Mouse (Mus musculus) liver, embryonic 13.5 days (tissue): ENCODE results near the gene Trib3. TPM values are rescaled to one million over a fixed set of nuclear protein-coding genes. Genes with fewer than 3 reads are reported as not detected.
A peak's percentile ranks its signal among the peaks of the same experiment; 100 is the strongest.

Experiments
- ATAC-seq: fragments of 200-750 bp; cut with Nextera tagmentation; 2 replicates; pipeline ENCODE4 v1.8.0; 2017; ENCODE audit warnings: low read depth, mild to moderate bottlenecking, moderate number of reproducible peaks, moderate library complexity
- DNase-seq: peaks from one replicate; pipeline ENCODE4 v3.0.0; 2022
- H3K27ac ChIP-seq: fragments of 300-500 bp; sonication (generic); 2 replicates; pipeline ENCODE4 v1.5.1; 2015; ENCODE audit warnings: moderate library complexity, mild to moderate bottlenecking, inconsistent platforms
- H3K27me3 ChIP-seq: fragments of 300-500 bp; sonication (generic); 2 replicates; pipeline ENCODE4 v1.6.1; 2015; ENCODE audit warnings: mild to moderate bottlenecking, inconsistent platforms
- H3K36me3 ChIP-seq: fragments of 300-500 bp; sonication (generic); 2 replicates; pipeline ENCODE4 v1.6.1; 2015; ENCODE audit warnings: mild to moderate bottlenecking, inconsistent platforms
- H3K4me1 ChIP-seq: fragments of 300-500 bp; sonication (generic); replicated peaks from 2 replicates; pipeline ENCODE4 v1.6.1; 2015; ENCODE audit warnings: inconsistent platforms
- H3K4me2 ChIP-seq: fragments of 300-500 bp; sonication (generic); 2 replicates; pipeline ENCODE4 v1.6.1; 2015; ENCODE audit warnings: inconsistent platforms, mild to moderate bottlenecking, moderate library complexity
- H3K4me3 ChIP-seq: fragments of 300-500 bp; sonication (generic); replicated peaks from 2 replicates; pipeline ENCODE4 v1.5.1; 2015; ENCODE audit warnings: mild to moderate bottlenecking, inconsistent platforms
- H3K9ac ChIP-seq: fragments of 300-500 bp; sonication (generic); 2 replicates; pipeline ENCODE4 v1.6.1; 2015; ENCODE audit warnings: mild to moderate bottlenecking, inconsistent platforms
- H3K9me3 ChIP-seq: fragments of 300-500 bp; sonication (generic); replicated peaks from 2 replicates; pipeline ENCODE4 v1.6.1; 2016; ENCODE audit warnings: inconsistent platforms
- WGBS: fragments of 180-500 bp; shearing (Covaris S2); methylation state at CpG from one replicate; pipeline ENCODE4 v1.1.7; 2015; ENCODE audit not compliant: insufficient replicate concordance; 5-methylcytosine and 5-hydroxymethylcytosine counted together
- polyA plus RNA-seq: library from polyadenylated mRNA; unstranded; fragments of >200 nt; fragmentation: Nextera tagmentation; extraction: Ambion mirVana; gene quantifications from 2 replicates; pipeline ENCODE4 v1.2.1, GENCODE M21; 2015

Gene Trib3
- polyA plus RNA-seq = 2.7 and 3.3 TPM in 2 replicates

DNA sequence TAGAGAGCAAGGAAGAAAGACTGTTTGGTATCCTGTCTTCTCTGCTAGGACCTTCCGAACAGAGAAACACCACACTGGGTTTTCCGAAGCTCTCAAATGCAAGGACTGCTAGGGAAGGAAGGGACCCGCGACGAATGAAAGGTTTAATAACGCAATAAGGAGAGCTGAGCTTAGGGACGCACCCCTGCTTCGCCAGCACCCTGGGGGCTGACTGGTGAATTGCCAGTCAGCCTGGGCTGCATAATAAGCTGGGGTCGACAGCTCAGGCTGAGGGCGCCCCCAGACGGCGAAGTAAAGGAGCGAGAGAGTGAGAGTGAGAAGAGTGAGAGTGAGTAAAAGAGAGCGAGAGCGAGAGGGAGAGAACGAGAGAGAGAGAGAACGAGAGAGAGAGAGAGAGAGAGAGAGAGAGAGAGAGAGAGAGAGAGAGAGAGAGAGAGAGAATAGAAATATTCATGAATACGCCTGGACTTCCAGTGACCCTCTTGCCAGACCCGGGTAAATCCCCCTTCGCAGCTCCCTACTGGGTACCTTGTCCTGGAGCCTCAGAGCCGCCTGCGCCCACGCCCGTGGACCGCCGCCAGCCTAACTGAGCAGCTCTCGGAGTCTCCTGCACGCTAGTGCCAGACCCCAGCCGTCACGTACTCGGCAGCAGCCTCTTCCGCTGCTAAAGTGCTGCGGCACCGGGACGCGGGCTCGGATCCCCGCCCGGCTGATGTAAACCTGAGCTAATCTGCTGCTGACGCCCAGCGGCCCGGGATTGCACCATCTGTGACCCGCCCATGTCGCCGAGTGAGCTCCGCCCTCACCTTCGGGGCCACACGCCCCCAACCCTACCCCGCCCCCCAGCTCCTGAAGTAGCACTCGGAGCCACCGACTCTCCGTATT is at the start of gene Trib3:
Trib3 (minus strand) TSS at position 704 of the 885 bp plus-strand sequence.
- ATAC-seq = peak; percentile 80
- Histone ChIP-seq H3K4me2 (peak within 1 kb of the TSS; percentile 86), H3K9ac (peak within 1 kb of the TSS; percentile 75), H3K27me3 (0 out of 2 replicates have a peak, but pooled peaks cover 7% of the 10 kb centered on the region), H3K27ac (peak within 1 kb of the TSS; percentile 45; the same call in 1 of the 2 replicates), H3K4me3 (peak within 1 kb of the TSS; percentile 67), H3K4me1 (peaks cover 59% of the 10 kb centered on the region), H3K9me3 (no peaks in the 10 kb centered on the region), H3K36me3 (no peaks in the 10 kb centered on the region)
- WGBS = under 1% methylated on average over 52 of the region's 52 CpGs
- peak; percentile 82 for DNase-seq

GRCm38 (mm10) chr2:152393225-152394017 is 49.6 kb upstream of the Trib3 start:
- Histone ChIP-seq H3K27me3 (no peaks in the 10 kb centered on the region), H3K27ac (peak overlapping the region; percentile 39; the same call in 1 of the 2 replicates), H3K4me2 (no peak overlapping the region), H3K36me3 (no peaks in the 10 kb centered on the region), H3K9ac (0 out of 2 replicates have a peak overlapping the region, but pooled peaks have one; percentile 9), H3K4me1 (peaks cover 48% of the 10 kb centered on the region), H3K9me3 (no peaks in the 10 kb centered on the region), H3K4me3 (no peak overlapping the region)
- ATAC-seq (no peak), DNase-seq (no peak)
- 62% methylated on average over 9 of the region's 9 CpGs for WGBS

GRCm38 (mm10) chr2:152392786-152393185 is 49.0 kb upstream of the Trib3 start:
- no peak for ATAC-seq
- 15% methylated on average over 3 of the region's 3 CpGs for WGBS
- DNase-seq = no peak

DNA sequence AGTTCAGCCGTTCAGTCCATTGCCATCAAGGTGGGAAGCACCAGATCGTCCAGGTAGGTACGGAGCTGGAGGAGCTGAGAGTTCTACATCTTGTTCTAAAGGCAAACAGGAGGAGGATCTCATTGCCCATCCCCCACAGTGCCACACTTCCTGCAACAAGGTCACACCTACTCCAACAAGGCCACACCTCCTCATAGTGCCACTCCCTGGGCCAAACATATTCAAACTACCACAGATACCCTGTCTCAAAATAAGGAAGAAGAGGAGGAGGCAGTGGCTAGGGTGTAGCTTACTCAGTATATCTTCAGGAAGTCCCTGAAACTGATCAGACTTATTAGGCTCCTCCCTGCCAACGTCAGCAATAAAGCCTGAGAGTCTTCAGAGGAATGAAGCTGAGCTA is 40.4 kb upstream of the Trib3 start:
- Histone ChIP-seq H3K4me2 (no peak overlapping the region), H3K4me3 (no peak overlapping the region), H3K36me3 (no peaks in the 10 kb centered on the region), H3K27me3 (no peaks in the 10 kb centered on the region), H3K9me3 (no peaks in the 10 kb centered on the region), H3K4me1 (peaks cover 4% of the 10 kb centered on the region; the same call in 1 of the 2 replicates), H3K9ac (no peak overlapping the region), H3K27ac (no peak overlapping the region)
- ATAC-seq = no peak
- WGBS = 64% methylated on average over 4 of the region's 4 CpGs
- DNase-seq = no peak

More at GRCm38 (mm10) chr2:152392786-152393185, 49.0 kb upstream of the Trib3 start:
- Histone ChIP-seq H3K9ac (no peak overlapping the region), H3K4me3 (no peak overlapping the region), H3K27ac (no peak overlapping the region), H3K36me3 (no peaks in the 10 kb centered on the region), H3K9me3 (no peaks in the 10 kb centered on the region), H3K4me1 (peaks cover 44% of the 10 kb centered on the region), H3K27me3 (no peaks in the 10 kb centered on the region), H3K4me2 (no peak overlapping the region)

- no peak within 1 kb of the TSS for H3K9ac ChIP-seq
- peaks cover 6% of the 10 kb centered on the region; the same call in 1 of the 2 replicates for H3K4me1 ChIP-seq
- WGBS = 8% methylated on average over 16 of the region's 16 CpGs
- ATAC-seq (no peak), DNase-seq (no peak)
- H3K27me3 ChIP-seq = peaks cover 63% of the 10 kb centered on the region
- no peak within 1 kb of the TSS for H3K27ac ChIP-seq
- H3K9me3 ChIP-seq = no peaks in the 10 kb centered on the region
- H3K4me2 ChIP-seq = no peak within 1 kb of the TSS
- H3K4me3 ChIP-seq = no peak within 1 kb of the TSS
- no peaks in the 10 kb centered on the region for H3K36me3 ChIP-seq
Measured at GRCm38 (mm10) chr2:152376345-152376741, 32.5 kb upstream of the Trib3 start, which contains the start of gene Nrsn2. TSS of gene Nrsn2 (minus strand) at chr2:152376638.

DNA sequence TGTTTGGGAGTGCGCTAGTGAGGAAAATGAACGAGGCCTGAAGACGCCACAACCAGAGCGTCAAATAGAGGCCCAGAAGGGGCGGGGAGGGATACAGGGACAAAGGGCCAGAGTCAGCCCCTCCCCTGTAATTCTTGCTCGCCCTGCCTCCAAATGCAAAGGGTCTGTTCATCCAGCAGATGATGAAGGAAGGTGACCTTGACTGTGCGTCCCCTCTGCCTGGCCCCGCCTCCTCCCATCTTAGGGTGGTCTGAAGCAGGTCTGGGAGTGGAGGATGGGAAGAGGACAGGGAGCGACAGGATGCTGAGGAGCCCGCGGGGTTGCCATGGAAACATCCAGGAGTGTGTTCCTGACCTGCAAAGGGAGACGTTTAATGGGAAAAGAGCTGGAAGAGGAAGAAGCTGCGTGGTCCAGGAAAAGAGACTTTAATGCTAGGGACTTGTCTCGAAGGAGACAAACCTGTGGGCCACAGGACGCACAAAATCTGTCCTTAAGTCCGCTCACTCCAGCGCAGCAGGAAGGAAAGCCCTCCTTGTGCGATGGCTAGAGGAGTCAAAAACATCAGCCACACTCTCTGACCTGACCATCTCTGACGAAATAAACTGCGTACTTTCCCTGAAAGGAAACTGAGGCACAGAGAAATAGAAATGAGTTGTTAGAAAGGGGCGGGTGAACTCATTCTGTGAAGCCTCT is 32.0 kb upstream of the Trib3 start:
- no peaks in the 10 kb centered on the region for H3K9me3 ChIP-seq
- H3K27me3 ChIP-seq = peaks cover 63% of the 10 kb centered on the region
- peaks cover 6% of the 10 kb centered on the region; the same call in 1 of the 2 replicates for H3K4me1 ChIP-seq
- no peaks in the 10 kb centered on the region for H3K36me3 ChIP-seq
- ATAC-seq (no peak), DNase-seq (no peak)
- no peak overlapping the region for H3K27ac ChIP-seq
- no peak overlapping the region for H3K4me2 ChIP-seq
- H3K9ac ChIP-seq = no peak overlapping the region
- H3K4me3 ChIP-seq = no peak overlapping the region
- WGBS = 9% methylated on average over 21 of the region's 21 CpGs

GRCm38 (mm10) chr2:152373547-152373946 is 29.7 kb upstream of the Trib3 start:
- no peaks in the 10 kb centered on the region for H3K36me3 ChIP-seq
- H3K9me3 ChIP-seq = no peaks in the 10 kb centered on the region
- peaks cover 6% of the 10 kb centered on the region; the same call in 1 of the 2 replicates for H3K4me1 ChIP-seq
- no peak overlapping the region for H3K4me3 ChIP-seq
- H3K9ac ChIP-seq = no peak overlapping the region
- ATAC-seq (0 out of 2 replicates have a peak, but pooled peaks have one; percentile 23), DNase-seq (no peak)
- H3K27me3 ChIP-seq = peaks cover 73% of the 10 kb centered on the region
- no peak overlapping the region for H3K4me2 ChIP-seq
- WGBS = 48% methylated on average over 9 of the region's 9 CpGs
- no peak overlapping the region for H3K27ac ChIP-seq

GRCm38 (mm10) chr2:152372661-152373060 is 28.8 kb upstream of the Trib3 start:
- Histone ChIP-seq H3K4me3 (no peak overlapping the region), H3K9ac (no peak overlapping the region), H3K36me3 (no peaks in the 10 kb centered on the region), H3K4me1 (peaks cover 6% of the 10 kb centered on the region; the same call in 1 of the 2 replicates), H3K4me2 (no peak overlapping the region), H3K27ac (no peak overlapping the region), H3K9me3 (no peaks in the 10 kb centered on the region), H3K27me3 (peaks cover 64% of the 10 kb centered on the region)
- 44% methylated on average over 4 of the region's 4 CpGs for WGBS
- ATAC-seq (no peak), DNase-seq (no peak)

- Histone ChIP-seq H3K27ac (no peak overlapping the region), H3K36me3 (no peaks in the 10 kb centered on the region), H3K27me3 (peaks cover 59% of the 10 kb centered on the region), H3K9me3 (no peaks in the 10 kb centered on the region), H3K4me1 (peaks cover 6% of the 10 kb centered on the region; the same call in 1 of the 2 replicates), H3K4me2 (no peak overlapping the region), H3K9ac (no peak overlapping the region), H3K4me3 (no peak overlapping the region)
- DNase-seq = no peak
- no peak for ATAC-seq
- 69% methylated on average over 7 of the region's 7 CpGs for WGBS
Measured at GRCm38 (mm10) chr2:152372104-152372503, 28.3 kb upstream of the Trib3 start.

DNA sequence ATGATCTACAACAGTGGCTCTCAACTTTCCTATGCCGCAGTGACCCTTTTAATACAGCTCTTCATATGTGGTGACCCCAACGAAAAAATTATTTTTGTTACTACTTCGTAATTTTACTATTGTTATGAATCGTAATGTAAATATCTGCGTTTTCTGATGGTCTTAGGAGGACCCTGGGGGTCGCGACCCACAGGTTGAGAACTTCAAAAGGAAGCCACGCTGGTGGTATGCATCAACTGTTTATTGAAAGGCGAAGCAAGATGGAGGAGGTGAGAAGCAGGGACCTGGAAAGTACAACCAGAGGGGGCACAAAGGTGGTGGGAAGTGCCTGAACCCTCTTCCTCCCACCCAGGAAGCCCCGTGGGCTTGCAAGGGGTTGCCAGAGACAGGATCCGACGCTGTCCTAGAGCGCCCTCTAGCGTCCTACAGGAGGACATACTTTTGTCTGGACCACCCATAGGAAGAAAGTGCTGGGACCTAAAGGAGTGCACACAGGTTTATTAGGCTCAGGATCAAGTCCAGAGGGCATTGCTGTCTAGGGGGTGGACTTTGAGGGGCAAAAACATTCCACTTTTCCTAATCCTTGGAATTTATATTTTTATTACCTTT is 24.8 kb upstream of the Trib3 start:
- H3K9ac ChIP-seq = no peak overlapping the region
- no peaks in the 10 kb centered on the region for H3K9me3 ChIP-seq
- 24% methylated on average over 14 of the region's 14 CpGs for WGBS
- no peaks in the 10 kb centered on the region for H3K36me3 ChIP-seq
- no peak for ATAC-seq
- no peak for DNase-seq
- no peak overlapping the region for H3K27ac ChIP-seq
- peaks cover 4% of the 10 kb centered on the region for H3K4me1 ChIP-seq
- no peak overlapping the region for H3K4me3 ChIP-seq
- no peak overlapping the region for H3K4me2 ChIP-seq
- peaks cover 24% of the 10 kb centered on the region for H3K27me3 ChIP-seq
